Mouse (Mus musculus): Measurements from ENCODE around the gene Ccnj.

DNA sequence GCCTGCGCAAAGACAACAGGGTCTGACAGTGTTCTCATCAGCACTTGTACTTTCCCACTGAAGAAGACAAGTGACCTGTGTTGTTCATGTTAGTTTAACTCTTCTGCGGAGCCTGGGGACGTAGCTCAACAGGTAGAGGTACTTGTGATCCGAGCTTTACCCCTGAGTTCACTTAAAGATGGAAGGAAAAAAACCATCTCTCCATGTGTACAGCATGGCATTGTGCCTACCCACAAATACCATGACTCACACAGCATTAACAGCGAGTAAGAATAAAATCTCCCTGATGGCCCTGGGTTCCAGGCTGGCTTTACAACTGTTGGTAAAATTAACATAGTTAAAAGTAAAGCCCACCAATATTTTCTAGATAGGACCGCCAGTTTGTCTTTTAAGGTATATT lies 3.4 kb downstream of the Ccnj start:
- TF ChIP-seq CTCF (IDR thresholded peaks at IDR 0.05; ENCODE audit: extremely low read depth, insufficient read depth, insufficient read length, insufficient replicate concordance) (no peak), POLR2A (IDR thresholded peaks at IDR 0.05; ENCODE audit: low read depth, low read length) (no peak)

Data from spleen, adult 2 months (tissue).